Mouse (Mus musculus) liver, postnatal 0 days (tissue): ENCODE results near the gene Ifrd1.

Experiments used
- CTCF ChIP-seq: sonication (generic); IDR thresholded peaks from 2 replicates; pipeline ENCODE4 v1.5.1; 2016; ENCODE audit warnings: antibody characterized with exemption, low read depth
- EP300 ChIP-seq: IDR thresholded peaks from 2 replicates; pipeline ENCODE4 v1.6.1; 2016; ENCODE audit warnings: antibody characterized with exemption, low read depth, mild to moderate bottlenecking

GRCm38 (mm10) chr12:40263712-40264111, 15.4 kb upstream of the Ifrd1 start:
- TF ChIP-seq CTCF (no peak), EP300 (no peak)
